Mouse (Mus musculus): Measurements from ENCODE around the gene Tcn2.

GRCm38 (mm10) chr11:3930019-3930418, 1.9 kb downstream of the Tcn2 start:
- TF ChIP-seq CTCF (IDR thresholded peaks at IDR 0.05; ENCODE audit: extremely low read depth, insufficient read depth, insufficient read length, insufficient replicate concordance) (no peak), POLR2A (IDR thresholded peaks at IDR 0.05; ENCODE audit: low read depth, low read length) (no peak)
